Mouse (Mus musculus) CD4-positive, CD25-positive, alpha-beta regulatory T cell, adult 4 months (primary cell): Measurements from ENCODE around the gene Reep3. TPM values are rescaled to one million over a fixed set of nuclear protein-coding genes. Genes with fewer than 3 reads are reported as not detected.
"Not testable (repeated sequence)": the region's sequence is repeated elsewhere in the genome, so short reads cannot be mapped to it uniquely, and the experiment has no call there.

ENCODE experiments used
- ATAC-seq: one replicate; pipeline ENCODE4 v1.8.0; 2017
- polyA plus RNA-seq, 2 experiments: library from polyadenylated mRNA; unstranded; fragments of 100-300 nt; shearing (Covaris generic); gene quantifications; one replicate each; pipeline ENCODE4 v1.2.1; 2017

Reep3 gene
- polyA plus RNA-seq = 10 to 100 TPM; 13.8 to 17.3 TPM

GRCm38 (mm10) chr10:67096621-67097436, at the start of gene Reep3:
Reep3 (minus strand) TSS chr10:67096945.
- peak; percentile 18 for ATAC-seq

GRCm38 (mm10) chr10:67145623-67146022, 48.9 kb upstream of the Reep3 start:
- ATAC-seq = no peak

- ATAC-seq = no peak
Measured at GRCm38 (mm10) chr10:67144269-67144668, 47.5 kb upstream of the Reep3 start.

- ATAC-seq = no peak
Measured at GRCm38 (mm10) chr10:67143661-67144060, 46.9 kb upstream of the Reep3 start.

GRCm38 (mm10) chr10:67137437-67137836, 40.7 kb upstream of the Reep3 start:
- no peak for ATAC-seq

- no peak for ATAC-seq
Measured at GRCm38 (mm10) chr10:67134322-67134721, 37.6 kb upstream of the Reep3 start.

- ATAC-seq = no peak
Measured at GRCm38 (mm10) chr10:67131709-67132108, 35.0 kb upstream of the Reep3 start.

- ATAC-seq = no peak
Measured at GRCm38 (mm10) chr10:67129531-67129930, 32.8 kb upstream of the Reep3 start.

- peak; percentile 67 for ATAC-seq
Measured at GRCm38 (mm10) chr10:67126859-67127758, 30.4 kb upstream of the Reep3 start.

- peak; percentile 46 for ATAC-seq
Measured at GRCm38 (mm10) chr10:67126061-67126858, 29.5 kb upstream of the Reep3 start.

- no peak for ATAC-seq
Measured at GRCm38 (mm10) chr10:67124156-67124555, 27.4 kb upstream of the Reep3 start.

- no peak for ATAC-seq
Measured at GRCm38 (mm10) chr10:67123756-67124155, 27.0 kb upstream of the Reep3 start.

GRCm38 (mm10) chr10:67120640-67121039, 23.9 kb upstream of the Reep3 start:
- ATAC-seq = no peak

- peak; percentile 32 for ATAC-seq
Measured at GRCm38 (mm10) chr10:67120180-67120579, 23.4 kb upstream of the Reep3 start.

GRCm38 (mm10) chr10:67119291-67119690, 22.5 kb upstream of the Reep3 start:
- ATAC-seq = peak; percentile 26

- no peak for ATAC-seq
Measured at GRCm38 (mm10) chr10:67116251-67116650, 19.5 kb upstream of the Reep3 start.

- no peak for ATAC-seq
Measured at GRCm38 (mm10) chr10:67115666-67116091, 18.9 kb upstream of the Reep3 start.

- peak; percentile 24 for ATAC-seq
Measured at GRCm38 (mm10) chr10:67115115-67115514, 18.4 kb upstream of the Reep3 start.

GRCm38 (mm10) chr10:67113833-67114232, 17.1 kb upstream of the Reep3 start:
- ATAC-seq = no peak

- ATAC-seq = not testable (repeated sequence)
Measured at GRCm38 (mm10) chr10:67112967-67113366, 16.2 kb upstream of the Reep3 start.

GRCm38 (mm10) chr10:67111799-67112177, 15.0 kb upstream of the Reep3 start:
- ATAC-seq = peak; percentile 46

GRCm38 (mm10) chr10:67111044-67111798, 14.5 kb upstream of the Reep3 start:
- ATAC-seq = no peak
